Mouse (Mus musculus): ENCODE measurements at regions not wholly inside any gene's neighbourhood (a gene's known extent, or its start where the extent isn't known, plus 50 kb on each side); places are given as distances from the start of the nearest gene placed in this dataset.

DNA sequence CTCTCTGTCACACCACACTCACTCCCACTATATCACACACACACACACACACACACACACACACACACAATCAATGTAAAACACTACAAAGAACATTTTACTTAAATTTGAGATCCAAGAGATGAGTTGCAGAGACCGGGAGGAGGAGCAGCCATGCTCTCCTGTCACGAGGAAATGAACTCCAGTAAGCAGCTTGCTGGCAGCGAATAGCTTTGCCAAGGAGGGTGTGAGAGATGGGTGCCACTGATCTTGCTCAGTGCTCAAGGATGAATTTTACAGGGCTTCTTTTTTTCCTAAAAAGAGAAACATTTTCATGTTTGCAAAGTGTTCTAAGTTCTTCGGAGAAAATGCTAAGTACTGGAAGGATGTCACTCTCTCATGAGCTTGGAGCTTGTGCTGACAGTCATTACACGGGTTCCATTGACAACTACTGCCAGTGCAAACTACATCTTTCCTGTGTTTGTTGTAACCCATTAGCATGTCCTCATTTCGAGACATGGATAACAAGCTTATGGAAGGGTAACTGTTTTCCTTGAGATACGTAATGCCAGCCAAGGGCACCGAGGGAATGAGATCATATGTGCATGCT is 151.0 kb upstream of the Gm9833 start:
- H3K27me3 ChIP-seq (ENCODE audit: control insufficient read depth, insufficient read depth, low read length): no peaks in the 10 kb centered on the region
- 65% methylated on average over 8 of the region's 8 CpGs for WGBS

GRCm38 (mm10) chr3:9938651-9939050 is 149.3 kb upstream of the Gm9833 start:
- no peak overlapping the region for H3K4me2 ChIP-seq (ENCODE audit: low read depth, low read length)
- no peak overlapping the region for H3K9ac ChIP-seq (replicated peaks; ENCODE audit: low read depth, low read length)
- H3K4me1 ChIP-seq (ENCODE audit: control insufficient read depth, insufficient read depth): no peaks in the 10 kb centered on the region
- 86% methylated on average over 1 of the region's 1 CpGs for WGBS
- no peak overlapping the region for H3K27ac ChIP-seq (ENCODE audit: low read depth)
- no peak for ATAC-seq (ENCODE audit: insufficient read depth, low read depth)
- no peaks in the 10 kb centered on the region for H3K36me3 ChIP-seq (replicated peaks; ENCODE audit: control insufficient read depth, insufficient read depth, low read length)
- H3K27me3 ChIP-seq (ENCODE audit: control insufficient read depth, insufficient read depth, low read length): no peaks in the 10 kb centered on the region
- no peak overlapping the region for H3K4me3 ChIP-seq (ENCODE audit: low read depth, low read length)
- TF ChIP-seq CTCF (IDR thresholded peaks at IDR 0.05; ENCODE audit: low read depth) (no peak), EP300 (IDR thresholded peaks at IDR 0.05; ENCODE audit: low read depth) (no peak)
- H3K9me3 ChIP-seq (replicated peaks; ENCODE audit: control insufficient read depth, low read length): no peaks in the 10 kb centered on the region
- no peak for DNase-seq (ENCODE audit: low spot score)

More for the DNA sequence above, 151.0 kb upstream of the Gm9833 start:
- H3K9ac ChIP-seq (replicated peaks; ENCODE audit: low read depth, low read length): no peak overlapping the region
- no peaks in the 10 kb centered on the region for H3K9me3 ChIP-seq (replicated peaks; ENCODE audit: control insufficient read depth, low read length)
- DNase-seq (ENCODE audit: low spot score): no peak
- TF ChIP-seq CTCF (IDR thresholded peaks at IDR 0.05; ENCODE audit: low read depth) (no peak), EP300 (IDR thresholded peaks at IDR 0.05; ENCODE audit: low read depth) (no peak)
- no peaks in the 10 kb centered on the region for H3K4me1 ChIP-seq (ENCODE audit: control insufficient read depth, insufficient read depth)
- no peak overlapping the region for H3K4me2 ChIP-seq (ENCODE audit: low read depth, low read length)
- no peak for ATAC-seq (ENCODE audit: insufficient read depth, low read depth)
- H3K27ac ChIP-seq (ENCODE audit: low read depth): no peak overlapping the region
- no peaks in the 10 kb centered on the region for H3K36me3 ChIP-seq (replicated peaks; ENCODE audit: control insufficient read depth, insufficient read depth, low read length)
- no peak overlapping the region for H3K4me3 ChIP-seq (ENCODE audit: low read depth, low read length)

GRCm38 (mm10) chr3:9942631-9943030 is 145.3 kb upstream of the Gm9833 start:
- no peaks in the 10 kb centered on the region for H3K9me3 ChIP-seq (replicated peaks; ENCODE audit: control insufficient read depth, low read length)
- no peak overlapping the region for H3K9ac ChIP-seq (replicated peaks; ENCODE audit: low read depth, low read length)
- H3K4me2 ChIP-seq (ENCODE audit: low read depth, low read length): no peak overlapping the region
- no peak overlapping the region for H3K27ac ChIP-seq (ENCODE audit: low read depth)
- no peaks in the 10 kb centered on the region for H3K27me3 ChIP-seq (ENCODE audit: control insufficient read depth, insufficient read depth, low read length)
- no peaks in the 10 kb centered on the region for H3K36me3 ChIP-seq (replicated peaks; ENCODE audit: control insufficient read depth, insufficient read depth, low read length)
- ATAC-seq (ENCODE audit: insufficient read depth, low read depth) (no peak), DNase-seq (ENCODE audit: low spot score) (no peak)
- 78% methylated on average over 5 of the region's 5 CpGs for WGBS
- TF ChIP-seq EP300 (IDR thresholded peaks at IDR 0.05; ENCODE audit: low read depth): no peak
- no peak for TF ChIP-seq CTCF (IDR thresholded peaks at IDR 0.05; ENCODE audit: low read depth)
- H3K4me1 ChIP-seq (ENCODE audit: control insufficient read depth, insufficient read depth): no peaks in the 10 kb centered on the region
- no peak overlapping the region for H3K4me3 ChIP-seq (ENCODE audit: low read depth, low read length)

DNA sequence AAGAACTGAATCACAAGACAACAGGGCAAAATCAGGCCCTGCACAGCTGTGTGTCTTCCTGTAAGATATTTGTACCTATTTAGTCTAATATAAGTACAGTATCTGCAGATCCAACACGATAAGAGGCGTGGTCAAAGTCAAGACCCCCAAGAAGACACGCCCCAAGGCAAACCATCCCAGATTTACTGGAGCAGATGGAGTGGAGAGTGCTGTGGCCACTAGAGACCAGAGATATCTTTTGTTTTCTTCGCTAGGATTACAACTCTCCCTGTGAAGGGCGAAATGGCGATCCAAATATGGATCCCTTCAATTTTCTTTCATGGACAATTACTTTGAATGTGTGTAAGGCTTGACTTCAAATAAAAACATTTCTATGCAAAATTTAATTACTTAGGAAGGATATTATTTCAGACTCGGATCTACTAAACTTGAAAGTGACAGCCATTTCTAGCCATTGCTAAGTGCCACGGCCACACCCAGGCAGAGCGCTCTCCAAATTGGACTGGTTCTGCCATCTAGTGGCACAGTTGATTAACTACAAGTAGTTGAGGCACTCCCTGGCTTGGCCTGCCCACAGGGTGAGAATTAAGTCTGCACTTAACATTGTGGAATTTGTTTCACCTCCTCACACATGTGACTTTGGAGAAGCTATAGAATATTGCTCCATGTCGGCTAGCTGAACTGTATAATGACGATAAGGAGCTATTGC is 140.4 kb upstream of the Gm9833 start:
- no peak overlapping the region for H3K27ac ChIP-seq (ENCODE audit: low read depth)
- peak overlapping the region; percentile 37; the same call in 1 of the 2 replicates for H3K4me2 ChIP-seq (ENCODE audit: low read depth, low read length)
- no peaks in the 10 kb centered on the region for H3K9me3 ChIP-seq (replicated peaks; ENCODE audit: control insufficient read depth, low read length)
- TF ChIP-seq EP300 (IDR thresholded peaks at IDR 0.05; ENCODE audit: low read depth): no peak
- TF ChIP-seq CTCF (IDR thresholded peaks at IDR 0.05; ENCODE audit: low read depth): peak; percentile 90
- DNase-seq (ENCODE audit: low spot score) (peak; percentile 77), ATAC-seq (ENCODE audit: insufficient read depth, low read depth) (peak; percentile 87)
- no peaks in the 10 kb centered on the region for H3K4me1 ChIP-seq (ENCODE audit: control insufficient read depth, insufficient read depth)
- H3K4me3 ChIP-seq (ENCODE audit: low read depth, low read length): peak overlapping the region; percentile 19; the same call in 1 of the 2 replicates
- H3K9ac ChIP-seq (replicated peaks; ENCODE audit: low read depth, low read length): no peak overlapping the region
- WGBS: 47% methylated on average over 11 of the region's 11 CpGs
- no peaks in the 10 kb centered on the region for H3K27me3 ChIP-seq (ENCODE audit: control insufficient read depth, insufficient read depth, low read length)
- no peaks in the 10 kb centered on the region for H3K36me3 ChIP-seq (replicated peaks; ENCODE audit: control insufficient read depth, insufficient read depth, low read length)

- 65% methylated on average over 7 of the region's 7 CpGs for WGBS
These were observed 139.8 kb upstream of the Gm9833 start for GRCm38 (mm10) chr3:9948114-9948513.

More at GRCm38 (mm10) chr3:9948114-9948513, 139.8 kb upstream of the Gm9833 start:
- Histone ChIP-seq H3K9ac (replicated peaks; ENCODE audit: low read depth, low read length) (no peak overlapping the region), H3K4me3 (ENCODE audit: low read depth, low read length) (no peak overlapping the region), H3K9me3 (replicated peaks; ENCODE audit: control insufficient read depth, low read length) (no peaks in the 10 kb centered on the region), H3K4me1 (ENCODE audit: control insufficient read depth, insufficient read depth) (no peaks in the 10 kb centered on the region), H3K27me3 (ENCODE audit: control insufficient read depth, insufficient read depth, low read length) (no peaks in the 10 kb centered on the region), H3K4me2 (ENCODE audit: low read depth, low read length) (no peak overlapping the region), H3K27ac (ENCODE audit: low read depth) (no peak overlapping the region), H3K36me3 (replicated peaks; ENCODE audit: control insufficient read depth, insufficient read depth, low read length) (no peaks in the 10 kb centered on the region)
- ATAC-seq (ENCODE audit: insufficient read depth, low read depth) (no peak), DNase-seq (ENCODE audit: low spot score) (no peak)
- TF ChIP-seq EP300 (IDR thresholded peaks at IDR 0.05; ENCODE audit: low read depth): no peak
- no peak for TF ChIP-seq CTCF (IDR thresholded peaks at IDR 0.05; ENCODE audit: low read depth)
